Mouse (Mus musculus) induced T-regulatory cell, adult 2 months (primary cell): ENCODE results near the gene Ptgr1.
A peak's percentile ranks its signal among the peaks of the same experiment; 100 is the strongest.

Source experiments
- DNase-seq: peaks from one replicate; pipeline ENCODE4 v3.0.0-alpha.2; 2012; ENCODE audit warnings: low read depth

Ptgr1 gene

DNA sequence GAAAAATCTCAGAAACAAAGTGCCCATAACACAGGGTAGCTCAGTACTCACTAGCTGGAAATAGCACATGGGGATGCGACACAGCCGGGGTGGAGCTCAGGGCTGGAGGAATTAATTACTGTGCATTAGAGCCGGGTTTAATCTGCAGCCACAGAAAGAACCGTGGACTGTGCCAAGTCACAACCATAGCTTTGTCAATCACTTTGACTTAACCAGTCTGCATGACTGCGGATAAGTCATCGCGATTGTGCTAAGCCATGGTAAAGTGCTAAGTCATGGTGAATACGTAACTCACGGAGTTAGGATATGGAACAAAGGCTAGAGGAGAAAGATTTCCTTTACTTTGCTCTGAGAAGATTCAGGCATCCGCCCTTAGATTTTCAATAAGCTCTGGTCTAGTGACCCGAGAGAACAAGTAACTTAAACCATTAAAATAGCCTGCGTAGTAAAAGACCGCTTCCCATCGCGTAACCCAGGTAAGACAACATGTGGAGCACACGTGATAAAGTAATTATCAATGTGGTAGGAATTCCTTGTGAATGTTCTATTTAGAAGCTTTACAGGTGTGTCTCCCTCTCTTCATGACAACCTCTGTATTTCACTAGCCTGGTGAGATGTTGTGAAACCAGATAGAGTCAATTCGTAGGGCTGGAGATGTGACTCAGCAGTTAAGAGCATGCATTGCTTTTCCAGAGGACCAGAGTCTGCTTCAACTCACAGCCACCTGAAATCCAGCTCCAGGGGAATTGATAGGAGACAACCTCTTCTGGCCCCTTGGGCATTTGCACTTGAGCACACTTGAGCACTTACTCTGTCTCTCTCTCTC is 3.9 kb upstream of the Ptgr1 start:
- DNase-seq, result no peak

DNA sequence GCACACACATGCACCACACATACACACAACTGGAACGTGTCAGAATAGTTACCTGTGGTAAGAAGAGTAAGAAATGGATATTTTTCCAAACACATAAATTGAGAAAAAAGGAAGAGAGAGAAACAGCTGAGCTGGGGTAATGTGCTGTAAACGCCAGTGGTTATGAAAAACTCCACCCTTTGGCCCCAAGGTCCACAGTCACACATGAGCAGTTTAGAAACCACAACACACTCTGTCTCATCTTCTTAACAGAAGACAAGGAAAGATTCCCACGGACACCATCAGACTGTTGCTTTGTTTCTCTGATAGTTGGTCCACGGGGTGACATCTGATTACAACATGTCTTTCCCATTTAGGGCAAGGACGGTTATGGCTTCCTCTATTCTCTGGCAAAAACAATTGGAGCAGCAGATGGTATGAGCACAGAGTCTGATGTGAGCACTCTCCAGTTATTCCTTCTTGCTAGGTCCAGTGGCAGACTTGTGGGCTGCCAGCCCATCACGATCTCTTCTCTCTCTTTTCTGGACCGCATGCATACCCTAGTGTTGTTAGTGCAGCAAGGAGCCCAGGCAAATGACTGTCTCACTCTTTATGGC is 2.5 kb upstream of the Ptgr1 start:
- DNase-seq, result no peak

DNA sequence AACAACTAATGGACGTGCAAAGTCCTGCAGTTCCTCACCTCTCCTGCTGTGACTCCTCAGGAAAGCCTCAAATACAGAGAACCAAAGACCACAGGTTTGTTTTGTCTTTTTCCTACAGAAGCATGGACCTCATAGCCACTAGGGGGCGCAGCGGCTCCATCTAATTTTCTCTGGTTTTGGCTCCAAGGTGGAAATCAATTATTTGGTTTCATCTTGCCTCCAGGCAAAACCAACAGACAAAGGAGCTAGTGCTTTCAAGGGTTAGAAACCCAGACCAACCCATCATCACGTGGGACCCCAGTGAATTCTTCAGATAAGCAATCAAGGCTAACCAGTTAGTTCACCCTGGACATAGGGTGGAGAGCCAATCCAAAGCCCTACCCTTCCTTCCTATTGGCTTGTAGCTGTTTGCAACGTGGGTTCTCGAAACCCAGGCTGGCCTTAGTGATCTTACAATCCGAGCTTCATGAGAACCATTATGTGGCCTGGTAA is 1.7 kb downstream of the Ptgr1 start:
- peak; percentile 89 for DNase-seq

DNA sequence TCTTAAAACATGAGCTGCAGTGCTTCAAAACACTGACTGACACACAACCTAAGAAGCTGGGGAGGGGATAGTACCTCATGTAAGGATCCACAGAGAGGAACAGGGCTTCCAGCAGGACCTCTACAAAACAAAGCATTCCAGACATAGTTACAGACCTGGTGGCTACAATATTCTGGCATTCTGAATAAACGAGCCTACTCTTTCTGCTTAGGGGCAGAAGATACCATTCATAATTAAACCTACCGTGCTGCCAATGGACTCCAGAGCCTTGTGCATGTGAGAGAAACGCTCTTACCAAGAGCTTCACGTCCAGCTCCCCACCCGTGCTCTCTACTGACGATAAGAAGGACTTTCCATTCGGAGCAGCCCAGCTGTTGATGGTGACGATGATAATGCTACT is 4.1 kb downstream of the Ptgr1 start:
- DNase-seq, result no peak

DNA sequence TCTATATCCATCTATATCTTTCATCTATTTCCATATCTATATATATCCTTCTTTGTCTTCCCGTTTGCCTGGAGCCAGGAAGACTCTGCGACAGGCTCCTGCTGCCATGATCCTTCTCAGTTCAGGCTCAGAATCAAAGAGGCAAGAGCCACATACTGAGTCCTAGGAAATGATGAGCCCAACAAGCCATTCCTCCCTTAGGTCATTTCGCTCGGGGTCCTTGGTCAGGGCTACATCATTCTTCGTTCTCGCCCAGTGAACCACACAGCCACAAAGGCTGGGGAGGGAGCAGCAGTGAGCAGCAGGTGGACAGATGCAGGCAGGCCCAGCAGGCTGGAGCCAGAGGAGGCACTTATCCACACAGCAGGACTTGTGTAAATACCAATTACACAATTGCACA is 5.5 kb downstream of the Ptgr1 start:
- no peak for DNase-seq

DNA sequence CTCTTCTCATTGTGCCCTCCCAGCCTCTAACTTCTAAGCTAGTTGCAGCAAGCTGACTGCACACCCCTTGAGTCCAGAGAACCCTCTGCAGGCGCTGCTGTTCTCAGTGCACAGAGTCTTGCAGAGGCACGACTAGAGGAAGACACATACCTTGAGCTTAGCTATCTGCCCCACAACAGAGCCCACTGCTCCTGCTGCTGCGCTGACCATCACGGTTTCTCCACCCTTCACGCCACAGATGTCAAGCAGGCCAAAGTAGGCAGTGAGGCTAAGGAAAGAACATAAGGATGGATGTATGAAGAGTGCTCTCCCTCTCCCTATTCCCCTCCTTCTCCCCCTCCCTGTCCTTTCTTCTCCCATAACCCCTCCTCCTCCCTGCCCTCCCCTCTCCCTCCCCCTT is 11.2 kb downstream of the Ptgr1 start:
- DNase-seq, result no peak

DNA sequence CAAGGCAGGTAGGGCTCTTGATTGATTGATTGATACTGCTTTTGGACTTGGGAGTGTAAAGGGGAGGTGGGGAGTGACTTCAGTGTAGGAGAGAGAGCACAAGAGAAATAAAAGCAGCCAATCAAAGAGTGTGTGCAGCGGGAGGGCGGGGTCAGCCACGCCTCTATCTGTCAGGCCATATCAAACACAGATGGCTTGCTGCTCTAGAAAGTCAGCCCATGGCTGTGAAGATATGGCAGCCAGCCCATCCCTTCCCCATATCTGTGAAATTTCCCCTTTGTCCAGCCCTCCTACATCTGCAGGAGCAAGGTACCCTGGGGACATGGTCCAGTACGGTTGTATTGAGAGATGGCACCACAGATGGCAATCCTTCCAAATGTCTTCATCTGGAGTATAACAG is 16.2 kb downstream of the Ptgr1 start:
- DNase-seq, result no peak

DNA sequence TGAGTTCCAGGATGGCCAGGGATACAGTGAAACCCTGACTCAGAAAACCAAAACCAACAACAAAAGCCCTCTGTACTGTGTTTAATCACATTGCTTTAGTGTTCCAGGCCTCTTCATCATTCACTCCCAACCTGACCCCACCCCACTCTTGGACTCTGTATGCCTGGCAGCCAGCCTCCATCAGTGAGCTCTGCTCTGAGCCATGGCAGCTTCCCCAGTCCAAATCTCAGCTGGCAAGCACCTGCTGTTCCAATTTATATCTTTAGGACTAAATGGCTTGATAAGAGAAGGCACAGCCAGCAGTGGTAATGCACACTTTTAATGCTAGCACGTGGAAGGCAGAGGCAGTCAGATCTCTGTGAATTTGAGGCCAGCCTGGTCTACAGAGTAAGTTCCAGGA is 21.8 kb downstream of the Ptgr1 start:
- DNase-seq, result no peak

DNA sequence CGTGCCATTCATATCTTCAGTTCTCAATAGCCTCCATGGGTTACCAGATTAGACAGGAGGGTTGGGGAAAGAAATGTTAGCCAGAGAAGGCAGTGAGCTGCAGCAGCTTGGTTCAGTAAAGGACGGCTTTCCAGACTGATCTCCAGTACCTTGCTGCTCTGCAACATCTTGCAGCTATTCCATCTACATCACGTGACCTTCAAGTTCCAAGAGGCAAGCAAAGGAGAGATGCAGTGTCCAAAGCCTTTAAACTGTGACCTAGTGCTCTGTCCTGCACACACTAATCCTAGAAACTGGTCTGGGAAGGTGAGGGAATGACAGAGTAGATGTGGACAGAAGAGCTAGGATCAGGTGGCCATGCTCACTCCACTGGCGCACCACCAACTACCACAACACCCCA is 23.6 kb downstream of the Ptgr1 start:
- no peak for DNase-seq

DNA sequence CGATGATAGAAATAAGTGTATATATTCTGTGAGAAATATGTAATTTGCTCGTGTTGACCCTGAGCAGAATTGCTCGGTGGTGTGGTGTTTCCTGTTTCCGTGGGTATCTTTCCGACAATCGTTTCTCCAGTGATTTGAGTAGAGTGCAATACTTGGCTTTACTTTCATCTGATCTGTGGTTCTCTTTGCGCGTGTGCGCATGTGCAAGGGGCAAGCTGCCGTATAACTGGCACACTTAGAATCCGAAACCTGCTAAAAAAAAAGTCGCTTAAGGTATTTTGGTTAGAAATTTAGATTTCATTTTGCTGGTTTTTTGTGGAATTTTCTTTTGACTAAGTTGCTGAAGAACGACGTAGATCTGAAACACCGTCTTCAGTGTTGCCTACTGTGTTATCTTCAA is 25.2 kb downstream of the Ptgr1 start:
- DNase-seq, result no peak

DNA sequence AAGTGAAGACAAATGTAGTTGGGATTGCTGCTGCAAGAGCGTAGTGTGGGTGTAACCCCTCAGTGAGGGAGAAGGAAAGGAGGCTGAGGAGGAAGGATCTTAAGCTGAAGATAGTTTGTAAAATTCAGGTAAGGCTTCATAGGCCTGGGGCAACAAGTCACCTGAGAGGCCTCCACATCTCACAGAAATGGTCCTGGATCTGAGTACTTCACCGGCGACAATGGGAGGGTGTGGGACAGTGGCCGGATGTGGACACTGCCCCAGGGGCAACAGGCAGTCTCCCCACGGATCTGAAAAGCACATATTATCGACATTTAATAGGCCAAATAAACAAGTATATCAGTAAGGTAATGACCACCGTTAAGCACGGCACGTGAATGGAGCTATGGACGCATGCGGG is 34.3 kb downstream of the Ptgr1 start:
- no peak for DNase-seq

DNA sequence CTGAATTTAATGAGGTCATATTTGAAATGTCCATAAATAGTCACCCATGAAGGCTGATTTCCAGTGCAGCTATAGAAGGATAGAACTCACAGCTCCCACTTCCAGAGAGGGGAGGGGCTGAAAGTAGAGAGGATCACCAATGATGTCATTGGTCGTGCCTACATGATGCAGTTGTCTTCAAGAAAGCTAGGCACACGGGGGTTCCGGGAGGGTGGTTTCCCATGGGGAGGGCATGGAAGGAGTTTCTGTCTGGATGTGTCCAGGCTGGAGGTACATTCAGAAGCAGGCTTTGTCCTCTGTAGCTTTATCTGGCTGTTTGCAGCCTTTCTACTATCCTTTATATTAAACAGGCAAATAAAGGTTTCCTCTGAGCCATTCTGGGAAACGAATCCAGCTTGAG is 38.5 kb downstream of the Ptgr1 start:
- DNase-seq, result no peak

DNA sequence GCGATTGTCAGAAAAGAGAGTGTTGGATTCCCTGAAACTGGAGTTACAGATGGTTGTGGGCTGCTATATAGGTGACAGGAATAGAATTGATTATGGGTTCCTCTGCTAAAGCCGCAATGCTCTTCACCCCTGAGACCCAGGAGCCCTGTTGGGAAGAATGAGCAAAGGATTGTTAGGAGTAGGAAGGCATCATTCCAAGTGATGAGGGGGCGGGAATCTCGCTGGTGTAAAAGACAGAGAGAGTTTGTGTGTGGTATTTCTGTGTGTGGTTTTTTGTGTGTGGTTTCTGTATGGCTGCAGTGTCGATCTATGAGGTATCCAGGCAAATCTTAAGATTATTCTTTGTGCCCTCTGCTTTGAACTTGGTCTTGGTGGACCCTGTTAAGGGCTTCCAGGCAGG is 42.2 kb downstream of the Ptgr1 start:
- no peak for DNase-seq

DNA sequence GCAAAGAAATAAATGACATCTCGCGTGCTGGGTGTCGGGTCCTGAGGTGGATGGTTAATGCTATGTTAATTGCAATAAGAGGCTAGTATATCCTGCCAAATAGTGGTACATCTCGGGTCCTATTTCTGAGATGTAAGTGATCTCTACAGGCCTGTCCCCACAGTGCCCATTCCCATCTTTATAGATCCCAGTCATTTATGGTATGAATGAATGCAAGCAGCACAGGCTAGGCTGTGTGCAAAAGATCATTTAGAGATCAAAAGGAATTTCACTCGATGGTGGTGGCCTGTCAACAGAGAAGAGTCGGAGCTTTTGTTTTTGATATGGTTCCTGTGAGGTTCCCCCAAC is 42.7 kb downstream of the Ptgr1 start:
- DNase-seq, result peak; percentile 21

DNA sequence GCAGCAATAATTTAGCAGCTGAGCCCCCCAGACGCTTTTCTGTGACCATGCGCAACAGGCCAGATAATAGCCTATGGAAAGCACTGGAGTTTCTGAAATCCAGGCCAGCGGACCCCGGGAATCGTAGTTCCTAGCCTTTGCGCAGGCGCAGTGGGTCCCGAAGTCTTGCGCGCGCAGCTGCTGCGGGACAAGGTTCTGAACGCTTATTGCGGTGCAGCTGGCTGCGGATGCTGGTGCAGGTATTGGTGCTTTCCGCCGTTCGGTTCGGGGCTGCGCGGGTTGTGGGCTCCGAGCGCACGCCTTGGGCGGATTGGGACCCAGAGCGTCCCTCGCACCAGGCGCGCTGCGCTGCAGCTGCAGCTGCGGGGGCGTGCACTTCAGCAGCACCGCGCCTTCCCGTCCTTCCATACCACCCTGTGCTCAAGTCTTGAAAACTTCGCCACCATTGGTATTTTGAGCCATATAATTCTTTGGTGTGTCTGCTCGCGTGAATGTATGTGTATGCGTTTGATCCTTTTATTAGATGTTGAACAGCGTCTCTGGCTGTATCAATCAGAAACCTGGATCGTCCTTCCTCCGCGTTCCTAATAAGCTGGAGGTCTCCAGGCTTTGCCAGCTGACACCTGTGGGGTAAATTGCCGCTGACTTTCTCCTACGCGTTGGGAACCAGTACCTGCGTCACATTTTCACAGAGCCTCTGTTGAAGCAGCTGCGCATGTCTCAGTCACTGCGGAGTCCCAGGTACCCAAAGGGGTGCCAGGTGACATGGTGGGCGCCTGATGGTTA is 43.3 kb downstream of the Ptgr1 start, which contains the start of gene Zkscan16:
Gene Zkscan16 (plus strand): TSS at position 209 of the 786 bp plus-strand sequence.
- DNase-seq, result peak; percentile 55

DNA sequence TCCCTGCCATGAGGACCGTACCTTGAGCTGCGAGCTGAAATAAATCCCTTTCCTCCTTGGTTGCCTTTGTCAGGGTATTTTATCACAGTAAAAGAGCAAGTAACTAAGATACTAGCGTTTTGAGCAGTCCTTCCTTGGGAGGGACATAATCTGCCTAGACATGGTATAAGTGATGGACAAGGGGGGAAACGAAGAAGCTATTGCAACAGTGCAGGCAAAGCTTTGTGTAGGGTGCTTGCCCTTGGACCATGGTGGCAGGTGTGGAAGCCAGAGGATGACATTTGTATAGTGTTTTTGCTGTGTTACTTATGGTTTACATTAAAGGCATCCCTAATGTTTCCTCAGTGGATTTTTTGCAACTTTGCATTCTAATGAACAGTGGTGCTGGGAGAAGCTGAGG is 44.0 kb downstream of the Ptgr1 start:
- no peak for DNase-seq

DNA sequence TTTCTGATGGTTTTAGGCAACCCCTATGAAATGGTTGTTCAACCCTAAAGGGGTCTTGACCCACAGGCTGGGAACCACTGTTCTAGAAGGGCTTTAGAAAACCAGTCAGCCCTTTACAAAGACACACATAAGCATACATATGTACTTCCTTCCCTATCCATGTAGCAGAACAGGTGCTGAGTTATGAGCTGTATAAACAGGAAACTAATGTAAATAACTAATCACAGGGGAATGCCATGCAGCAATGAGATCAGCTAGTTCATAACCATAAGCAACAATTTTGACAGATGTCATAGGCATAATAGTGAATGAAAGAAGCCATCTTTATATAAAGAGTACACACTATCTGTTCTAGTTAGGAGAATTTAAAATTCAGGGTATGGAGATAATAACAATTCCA is 45.3 kb downstream of the Ptgr1 start:
- no peak for DNase-seq

DNA sequence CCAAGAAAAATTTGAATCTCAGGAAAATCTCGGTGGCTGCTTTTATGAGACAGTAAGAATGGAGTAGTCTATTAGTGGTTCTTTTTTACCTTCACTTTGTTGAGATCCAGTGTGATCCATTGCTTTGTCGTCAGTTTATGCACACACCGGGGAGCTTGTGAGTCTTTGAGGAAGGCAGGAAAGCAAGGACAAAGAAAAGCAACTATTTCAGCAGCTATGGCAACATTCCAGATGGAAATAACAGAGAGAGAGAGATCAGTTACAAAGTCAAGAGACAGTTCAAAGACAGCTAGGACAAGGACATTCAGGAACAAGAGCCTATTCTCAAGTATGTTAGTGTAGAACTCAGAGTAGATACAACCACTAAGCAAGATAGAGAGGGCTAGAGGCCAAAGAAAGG is 51.1 kb downstream of the Ptgr1 start:
- DNase-seq, result no peak

DNA sequence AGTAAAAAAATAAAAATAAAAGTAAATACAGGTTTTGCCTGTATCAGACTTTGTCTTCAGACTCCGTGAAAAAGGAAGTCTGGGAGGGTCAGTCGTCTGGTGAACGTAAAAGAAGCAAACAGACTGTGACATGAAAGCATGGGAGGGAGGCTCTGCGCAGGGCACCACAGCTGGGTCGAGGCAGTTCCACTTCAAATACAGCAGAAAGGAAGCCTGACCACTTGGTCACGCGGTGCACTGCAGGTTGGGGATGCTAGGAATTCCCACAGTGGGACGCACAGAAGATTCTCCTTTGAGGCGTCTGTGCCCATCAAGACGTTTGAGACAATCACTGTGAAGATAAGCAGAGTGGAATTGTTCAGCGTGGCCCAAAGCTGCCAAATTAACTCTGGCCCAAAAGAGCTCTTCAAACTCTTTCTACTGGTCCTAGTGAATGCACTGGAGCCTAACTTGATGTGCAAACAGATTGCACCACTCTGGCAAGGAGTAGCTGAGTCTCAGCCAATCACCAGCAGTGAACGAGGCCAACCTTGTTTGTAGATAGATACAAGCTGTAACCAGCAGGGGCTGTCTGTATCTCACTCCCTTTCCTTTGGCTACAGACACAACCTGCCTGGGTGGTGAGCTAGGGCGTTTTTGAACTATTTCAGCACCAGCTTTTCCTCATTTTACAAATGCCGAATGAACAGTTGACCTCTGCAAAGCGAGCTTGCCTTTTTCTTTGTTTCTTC is 52.0 kb downstream of the Ptgr1 start:
- peak; percentile 29 for DNase-seq

DNA sequence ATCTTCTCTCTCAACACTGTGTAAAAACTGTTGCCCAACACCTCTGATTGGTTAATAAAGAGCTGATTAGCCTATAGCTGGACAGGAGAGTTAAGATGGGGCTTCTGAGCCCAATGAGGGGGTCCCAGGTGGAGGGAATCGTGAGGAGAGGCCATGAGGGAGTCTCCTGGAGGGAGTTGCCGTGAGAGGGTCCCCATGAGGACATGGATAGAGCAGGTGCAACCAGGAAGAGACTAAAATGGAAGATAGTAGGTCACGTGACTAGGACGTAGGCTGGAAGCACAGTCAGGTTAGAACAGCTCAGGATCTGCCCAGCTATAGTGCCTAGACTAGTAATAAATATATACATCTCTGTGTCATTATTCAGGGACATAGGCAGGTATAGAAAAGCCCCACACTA is 52.6 kb downstream of the Ptgr1 start:
- DNase-seq, result no peak

DNA sequence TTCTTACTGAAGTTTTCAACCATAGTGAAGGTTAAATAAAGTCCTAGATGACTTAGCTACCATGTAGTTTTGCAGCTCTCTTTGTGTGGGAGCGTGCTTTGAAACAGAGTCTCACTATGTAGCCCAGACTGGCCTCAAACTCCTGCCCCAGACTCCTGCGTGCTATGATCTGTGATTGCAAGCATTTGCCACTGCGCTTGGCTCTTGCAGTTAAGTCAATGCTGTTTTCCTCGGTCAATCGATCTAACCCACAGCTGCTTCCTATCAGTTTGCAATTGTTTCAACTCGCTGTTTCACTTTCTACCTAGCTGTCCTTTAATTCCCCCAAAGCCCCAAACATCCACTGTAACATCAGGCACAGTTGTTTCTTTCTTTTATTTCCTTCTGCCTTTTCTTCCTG is 54.4 kb downstream of the Ptgr1 start:
- no peak for DNase-seq

DNA sequence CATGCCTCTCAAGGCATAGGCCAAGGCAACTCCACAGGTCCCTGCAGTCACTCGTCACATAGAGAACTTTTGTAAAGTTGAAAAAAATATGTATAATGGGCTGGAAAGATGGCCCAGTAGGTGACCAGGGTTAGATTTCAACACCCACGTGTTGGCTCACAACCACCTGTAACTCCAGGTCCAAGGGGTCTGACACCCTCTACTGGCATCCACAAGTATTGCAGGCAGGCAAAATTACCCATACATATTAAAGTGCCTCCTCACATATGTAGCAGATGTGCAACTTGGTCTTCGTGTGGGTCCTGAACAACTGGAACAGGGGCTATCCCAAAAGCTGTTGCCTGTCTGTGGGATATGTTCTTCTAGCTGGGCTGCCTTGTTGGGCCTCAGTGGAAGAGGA is 59.3 kb downstream of the Ptgr1 start:
- DNase-seq, result peak; percentile 44
